Mouse (Mus musculus) neural tube, embryonic 14.5 days (tissue): Measurements from ENCODE around the gene Myh7. TPM values are rescaled to one million over a fixed set of nuclear protein-coding genes. Genes with fewer than 3 reads are reported as not detected.
"Not testable (repeated sequence)": the region's sequence is repeated elsewhere in the genome, so short reads cannot be mapped to it uniquely, and the experiment has no call there.

ENCODE experiments used
- ATAC-seq: fragments of 200-750 bp; cut with Nextera tagmentation; 2 replicates; pipeline ENCODE4 v1.8.0; 2017; ENCODE audit warnings: low read depth, mild to moderate bottlenecking, moderate TSS enrichment, moderate library complexity
- H3K27ac ChIP-seq: fragments of 300-500 bp; sonication (generic); 2 replicates; pipeline ENCODE4 v1.5.1; 2014; ENCODE audit warnings: low read depth, mild to moderate bottlenecking, control low read depth, low read length, moderate library complexity, mixed read lengths
- H3K27me3 ChIP-seq: fragments of 300-500 bp; sonication (generic); 2 replicates; pipeline ENCODE4 v1.6.1; 2014; ENCODE audit warnings: low read length; ENCODE audit not compliant: control insufficient read depth, insufficient read depth
- H3K36me3 ChIP-seq: fragments of 300-500 bp; sonication (generic); 2 replicates; pipeline ENCODE4 v1.6.1; 2014; ENCODE audit warnings: low read length, mixed read lengths; ENCODE audit not compliant: control insufficient read depth, insufficient read depth
- H3K4me1 ChIP-seq: fragments of 300-500 bp; sonication (generic); 2 replicates; pipeline ENCODE4 v1.6.1; 2014; ENCODE audit warnings: low read length; ENCODE audit not compliant: control insufficient read depth, insufficient read depth
- H3K4me2 ChIP-seq: fragments of 300-500 bp; sonication (generic); 2 replicates; pipeline ENCODE4 v1.6.1; 2014; ENCODE audit warnings: mild to moderate bottlenecking, low read depth, low read length, control low read depth
- H3K4me3 ChIP-seq: fragments of 300-500 bp; sonication (generic); 2 replicates; pipeline ENCODE4 v1.5.1; 2014; ENCODE audit warnings: low read depth, low read length, control low read depth, mixed read lengths
- H3K9ac ChIP-seq: fragments of 300-500 bp; sonication (generic); replicated peaks from 2 replicates; pipeline ENCODE4 v1.6.1; 2014; ENCODE audit warnings: low read depth, mild to moderate bottlenecking, control low read depth, low read length, mixed read lengths
- H3K9me3 ChIP-seq: fragments of 300-500 bp; sonication (generic); 2 replicates; pipeline ENCODE4 v1.6.1; 2016; ENCODE audit warnings: low read length; ENCODE audit not compliant: control insufficient read depth
- WGBS: fragments of 180-500 bp; shearing (Covaris S2); extraction: QIAGEN DNeasy Blood & Tissue Kit; methylation state at CpG from one replicate; pipeline ENCODE4 v1.1.7; 2014; 5-methylcytosine and 5-hydroxymethylcytosine counted together
- polyA plus RNA-seq: library from polyadenylated mRNA; unstranded; fragments of >200 nt; fragmentation: Nextera tagmentation; extraction: Ambion mirVana; gene quantifications from 2 replicates; pipeline ENCODE4 v1.2.1, GENCODE M21; 2014

The Myh7 gene
- polyA plus RNA-seq, 1 experiment from 2014 or later, result 4.8 TPM

- H3K27ac ChIP-seq, result no peak overlapping the region
- H3K9me3 ChIP-seq, result no peaks in the 10 kb centered on the region
- H3K9ac ChIP-seq, result no peak overlapping the region
- no peak for ATAC-seq
- no peak overlapping the region for H3K4me2 ChIP-seq
- no peaks in the 10 kb centered on the region for H3K36me3 ChIP-seq
- H3K4me1 ChIP-seq, result no peaks in the 10 kb centered on the region
- H3K4me3 ChIP-seq, result no peak overlapping the region
- H3K27me3 ChIP-seq, result no peaks in the 10 kb centered on the region
- 91% methylated on average over 8 of the region's 8 CpGs for WGBS
These were observed 4.5 kb downstream of the Myh7 start for GRCm38 (mm10) chr14:54989886-54990441.

- Histone ChIP-seq H3K4me2 (no peak overlapping the region), H3K4me1 (no peaks in the 10 kb centered on the region), H3K36me3 (no peaks in the 10 kb centered on the region), H3K27me3 (no peaks in the 10 kb centered on the region), H3K9ac (no peak overlapping the region), H3K9me3 (no peaks in the 10 kb centered on the region), H3K27ac (no peak overlapping the region), H3K4me3 (no peak overlapping the region)
- 93% methylated on average over 13 of the region's 13 CpGs for WGBS
- ATAC-seq, result no peak
These were observed 5.5 kb downstream of the Myh7 start for GRCm38 (mm10) chr14:54988882-54989281.

DNA sequence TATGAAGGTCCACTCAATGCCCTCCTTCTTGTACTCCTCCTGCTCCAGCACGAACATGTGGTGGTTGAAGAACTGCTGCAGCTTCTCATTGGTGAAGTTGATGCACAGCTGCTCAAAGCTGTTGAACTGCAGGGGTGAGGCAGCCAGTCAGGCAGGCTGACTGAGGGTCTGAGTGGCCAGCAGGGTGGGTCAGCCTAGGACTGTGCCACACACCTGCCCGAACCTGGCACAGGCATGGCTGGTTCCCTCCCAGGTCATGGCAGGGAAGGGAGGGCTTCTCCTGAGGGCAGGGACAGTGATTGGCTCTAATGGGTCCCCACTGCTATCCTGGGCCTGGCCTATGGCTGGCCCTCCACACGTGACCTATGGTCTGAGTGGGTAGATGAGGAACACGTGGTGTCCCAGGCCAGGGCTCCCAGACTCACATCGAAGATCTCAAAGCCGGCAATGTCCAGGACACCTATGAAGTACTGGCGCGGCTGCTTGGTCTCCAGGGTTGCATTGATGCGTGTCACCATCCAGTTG is 6.0 kb downstream of the Myh7 start:
- not testable (repeated sequence) for H3K36me3 ChIP-seq, H3K4me2 ChIP-seq, H3K27ac ChIP-seq, H3K9ac ChIP-seq, H3K4me3 ChIP-seq, H3K9me3 ChIP-seq, H3K27me3 ChIP-seq, ATAC-seq, H3K4me1 ChIP-seq
- 95% methylated on average over 9 of the region's 9 CpGs for WGBS

- no peaks in the 10 kb centered on the region for H3K4me1 ChIP-seq
- H3K27me3 ChIP-seq, result no peaks in the 10 kb centered on the region
- H3K4me2 ChIP-seq, result no peak overlapping the region
- no peak overlapping the region for H3K27ac ChIP-seq
- no peaks in the 10 kb centered on the region for H3K9me3 ChIP-seq
- no peak for ATAC-seq
- no peaks in the 10 kb centered on the region for H3K36me3 ChIP-seq
- 96% methylated on average over 7 of the region's 7 CpGs for WGBS
- no peak overlapping the region for H3K4me3 ChIP-seq
- no peak overlapping the region for H3K9ac ChIP-seq
These were observed 12.5 kb downstream of the Myh7 start for GRCm38 (mm10) chr14:54981934-54982333.

GRCm38 (mm10) chr14:54978664-54979063 is 15.8 kb downstream of the Myh7 start:
- Histone ChIP-seq H3K9ac (no peak overlapping the region), H3K27ac (no peak overlapping the region), H3K4me2 (no peak overlapping the region), H3K9me3 (no peaks in the 10 kb centered on the region), H3K4me1 (peaks cover 7% of the 10 kb centered on the region; the same call in 1 of the 2 replicates), H3K4me3 (no peak overlapping the region), H3K27me3 (no peaks in the 10 kb centered on the region), H3K36me3 (no peaks in the 10 kb centered on the region)
- WGBS, result 90% methylated on average over 8 of the region's 8 CpGs
- no peak for ATAC-seq

GRCm38 (mm10) chr14:54976633-54977032 is 17.8 kb downstream of the Myh7 start, which contains the start of gene Gm17428:
Gm17428 (plus strand) TSS chr14:54976933.
- H3K4me1 ChIP-seq, result peaks cover 7% of the 10 kb centered on the region; the same call in 1 of the 2 replicates

DNA sequence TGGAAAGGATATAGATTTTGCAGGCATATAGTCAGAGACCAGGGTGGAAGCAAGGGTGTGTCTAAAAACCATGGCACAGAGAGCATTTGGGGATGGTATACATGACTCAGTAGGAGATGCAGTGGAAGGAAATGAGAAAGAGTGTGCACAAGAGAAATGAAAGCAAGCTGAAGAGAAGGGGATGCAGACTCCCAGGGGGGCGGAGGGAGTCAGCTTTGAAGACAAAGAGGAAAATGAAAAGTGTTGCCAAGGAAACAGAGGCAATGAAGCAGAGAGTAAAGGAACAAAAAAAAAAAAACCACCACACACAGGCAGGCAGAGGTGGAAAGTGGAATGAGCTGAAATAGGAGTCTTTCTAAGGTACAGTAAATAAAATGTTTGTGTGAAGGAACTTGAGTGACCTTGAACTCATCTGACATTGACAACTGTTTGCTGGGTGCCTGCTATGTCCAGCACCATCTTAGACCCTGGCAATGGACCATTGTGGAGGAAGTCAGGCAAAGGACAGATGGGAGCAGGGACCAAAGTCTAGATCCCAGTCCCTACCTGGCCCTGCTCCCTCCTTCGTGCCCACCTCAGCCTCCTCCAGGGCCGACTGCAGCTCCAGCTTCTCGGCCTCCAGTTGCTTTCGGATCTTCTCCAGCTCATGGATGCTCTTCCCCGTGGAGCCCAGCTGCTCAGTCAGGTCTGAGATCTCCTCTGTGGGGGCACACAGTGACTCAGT is 20.2 kb downstream of the Myh7 start:
- no peak overlapping the region for H3K4me2 ChIP-seq
- peaks cover 7% of the 10 kb centered on the region; the same call in 1 of the 2 replicates for H3K4me1 ChIP-seq
- peak overlapping the region; percentile 70 for H3K27ac ChIP-seq
- no peaks in the 10 kb centered on the region for H3K36me3 ChIP-seq
- 74% methylated on average over 6 of the region's 6 CpGs for WGBS
- H3K9ac ChIP-seq, result no peak overlapping the region
- ATAC-seq, result peak; percentile 31; the same call in 1 of the 2 replicates
- no peaks in the 10 kb centered on the region for H3K27me3 ChIP-seq
- no peak overlapping the region for H3K4me3 ChIP-seq
- no peaks in the 10 kb centered on the region for H3K9me3 ChIP-seq

More at GRCm38 (mm10) chr14:54976633-54977032, 17.8 kb downstream of the Myh7 start, which contains the start of gene Gm17428:
- H3K4me2 ChIP-seq, result no peak within 1 kb of the TSS
- ATAC-seq, result no peak
- H3K27ac ChIP-seq, result no peak within 1 kb of the TSS
- no peaks in the 10 kb centered on the region for H3K27me3 ChIP-seq
- H3K9me3 ChIP-seq, result no peaks in the 10 kb centered on the region
- no peak within 1 kb of the TSS for H3K4me3 ChIP-seq
- no peak within 1 kb of the TSS for H3K9ac ChIP-seq
- no peaks in the 10 kb centered on the region for H3K36me3 ChIP-seq
- 73% methylated on average over 1 of the region's 1 CpGs for WGBS

DNA sequence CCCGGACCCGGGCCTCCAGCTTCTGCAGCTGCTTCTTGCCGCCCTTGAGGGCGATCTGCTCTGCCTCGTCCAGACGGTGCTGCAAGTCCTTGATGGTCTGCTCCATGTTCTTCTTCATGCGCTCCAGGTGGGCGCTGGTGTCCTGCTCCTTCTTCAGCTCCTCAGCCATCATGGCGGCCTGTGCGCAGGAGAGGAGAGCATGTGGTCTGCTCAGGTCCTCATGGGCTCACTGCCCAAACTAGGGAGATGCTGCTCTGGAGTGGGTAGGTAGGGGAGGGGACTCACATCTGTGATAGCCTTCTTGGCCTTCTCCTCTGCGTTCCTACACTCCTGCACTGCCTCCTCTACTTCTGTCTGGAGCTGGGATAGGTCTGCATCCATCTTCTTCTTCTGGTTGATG is 21.6 kb downstream of the Myh7 start:
- H3K36me3 ChIP-seq, H3K9ac ChIP-seq, H3K4me3 ChIP-seq, H3K4me2 ChIP-seq, H3K27me3 ChIP-seq, ATAC-seq, H3K9me3 ChIP-seq, H3K4me1 ChIP-seq, H3K27ac ChIP-seq: not testable (repeated sequence)
- WGBS, result 97% methylated on average over 8 of the region's 11 CpGs

DNA sequence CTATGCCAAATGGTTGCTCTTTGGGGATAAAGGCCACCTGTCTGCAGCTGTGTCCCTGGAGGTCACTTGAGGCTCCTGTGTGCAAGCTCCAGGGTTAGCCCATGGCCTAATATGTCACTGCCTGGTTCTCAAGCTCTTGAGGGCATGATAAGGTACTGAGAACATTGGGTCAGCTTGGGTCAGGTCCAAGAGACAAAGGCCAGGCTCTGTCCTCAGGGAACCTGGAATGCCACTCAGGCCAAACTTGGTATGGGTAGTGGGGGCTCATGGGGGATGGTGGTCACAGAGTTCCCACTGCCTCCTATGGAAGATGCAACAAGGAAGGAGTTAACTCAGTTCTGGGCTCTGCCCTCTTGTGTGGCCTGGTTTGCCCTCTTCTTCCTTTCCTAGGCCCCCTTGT is 26.1 kb downstream of the Myh7 start:
- H3K36me3 ChIP-seq, result no peaks in the 10 kb centered on the region
- no peak overlapping the region for H3K4me2 ChIP-seq
- H3K9ac ChIP-seq, result no peak overlapping the region
- H3K9me3 ChIP-seq, result no peaks in the 10 kb centered on the region
- no peak for ATAC-seq
- H3K4me3 ChIP-seq, result no peak overlapping the region
- H3K27me3 ChIP-seq, result no peaks in the 10 kb centered on the region
- no peaks in the 10 kb centered on the region for H3K4me1 ChIP-seq
- H3K27ac ChIP-seq, result no peak overlapping the region
